ENCODE assay signal across 15 mouse cellular contexts in the genomic region with DNA sequence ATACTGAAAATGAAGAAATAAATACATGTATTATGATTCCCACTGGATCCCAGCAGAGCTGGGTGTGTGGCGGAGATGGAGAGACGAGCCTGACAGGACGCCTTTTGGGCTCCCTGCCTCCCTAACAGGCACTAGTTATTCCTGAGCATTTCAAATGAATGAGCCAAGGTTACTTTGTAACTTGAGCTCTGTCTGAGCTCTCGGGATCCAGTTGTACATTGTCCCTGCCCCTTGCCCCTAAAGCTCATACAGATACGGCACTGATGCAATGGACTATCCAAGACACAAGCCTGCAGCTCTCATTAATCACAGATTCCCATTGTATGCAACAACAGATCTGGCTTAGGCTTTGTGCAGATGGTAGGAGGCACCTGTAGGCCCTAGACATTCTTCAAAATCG.
"Had no signal": no experiment of that assay in that cellular context is flagged by ENCODE, and none has a peak within 500 bp of the region (broad histone marks: within the 10 kb centered on the region; RNA-seq: fewer than 3 reads in every experiment).

No protein-coding gene starts in this region.

- H3K27ac ChIP-seq: macrophage; midbrain, embryonic 12.5 days; neural tube, embryonic 12.5 days; stomach, embryonic 15.5 days; stomach, postnatal 0 days had no signal

- H3K4me2 ChIP-seq: lung, embryonic 14.5 days; midbrain, embryonic 12.5 days; neural tube, embryonic 12.5 days; stomach, embryonic 15.5 days had no signal

- H3K9me3 ChIP-seq: midbrain, embryonic 12.5 days; neural tube, embryonic 12.5 days; stomach, embryonic 15.5 days had no signal

- H3K36me3 ChIP-seq: midbrain, embryonic 12.5 days; neural tube, embryonic 12.5 days; stomach, embryonic 15.5 days had no signal

- H3K9ac ChIP-seq: lung, embryonic 14.5 days; midbrain, embryonic 12.5 days; neural tube, embryonic 12.5 days; stomach, embryonic 15.5 days had no signal

- H3K27me3 ChIP-seq: midbrain, embryonic 12.5 days; neural tube, embryonic 12.5 days; stomach, embryonic 15.5 days had no signal

- H3K4me1 ChIP-seq: midbrain, embryonic 12.5 days; stomach, embryonic 15.5 days had no signal

- DNase-seq: lung, adult 18-20 months; lung, embryonic 14.5 days; lung, postnatal 14 days; lung, postnatal 36 days; midbrain, embryonic 14.5 days; right cerebral cortex, postnatal 14 days; thymus, adult 2 months; thymus, postnatal 25 days; thymus, postnatal 4 days had no signal

- H3K4me3 ChIP-seq: megakaryocyte, embryonic 14.5 days; midbrain, embryonic 12.5 days; neural tube, embryonic 12.5 days; stomach, embryonic 15.5 days had no signal
